Mouse (Mus musculus): ENCODE results near the gene Gm9513. TPM values are rescaled to one million over a fixed set of nuclear protein-coding genes. Genes with fewer than 3 reads are reported as not detected.

The Gm9513 gene
- not detected for polyA plus RNA-seq (2014; fragmentation: Illumina TruSeq; extraction: RNeasy Lipid Tissue Mini Kit (QIAGEN cat#74804); ENCODE audit: low read depth, low replicate concordance)

GRCm38 (mm10) chr9:36475338-36475737 lies at the start of gene Gm9513:
Gene Gm9513 (plus strand): TSS chr9:36475638.

GRCm38 (mm10) chr9:36431584-36431983 lies 43.9 kb upstream of the Gm9513 start, which contains the start of gene Gm7257:
Gene Gm7257 (plus strand): TSS chr9:36431884.

Other genes with a start within 250 kb of the Gm9513 start
- gene Gm7257, start 43.8 kb upstream of the Gm9513 start, polyA plus RNA-seq (2014; fragmentation: Illumina TruSeq; extraction: RNeasy Lipid Tissue Mini Kit (QIAGEN cat#74804); ENCODE audit: low read depth, low replicate concordance): not detected
- gene Gm5615, start 66.3 kb downstream of the Gm9513 start, polyA plus RNA-seq (2014; fragmentation: Illumina TruSeq; extraction: RNeasy Lipid Tissue Mini Kit (QIAGEN cat#74804); ENCODE audit: low read depth, low replicate concordance): not detected
- gene Gm17689, start 107.0 kb downstream of the Gm9513 start, polyA plus RNA-seq (2014; fragmentation: Illumina TruSeq; extraction: RNeasy Lipid Tissue Mini Kit (QIAGEN cat#74804); ENCODE audit: low read depth, low replicate concordance): not detected
- gene A630095E13Rik, start 167.7 kb downstream of the Gm9513 start, polyA plus RNA-seq (2014; fragmentation: Illumina TruSeq; extraction: RNeasy Lipid Tissue Mini Kit (QIAGEN cat#74804); ENCODE audit: low read depth, low replicate concordance): not detected
- gene Acrv1, start 217.6 kb downstream of the Gm9513 start, polyA plus RNA-seq (2014; fragmentation: Illumina TruSeq; extraction: RNeasy Lipid Tissue Mini Kit (QIAGEN cat#74804); ENCODE audit: low read depth, low replicate concordance): not detected